Mouse (Mus musculus): ENCODE measurements around the gene Pald1.

DNA sequence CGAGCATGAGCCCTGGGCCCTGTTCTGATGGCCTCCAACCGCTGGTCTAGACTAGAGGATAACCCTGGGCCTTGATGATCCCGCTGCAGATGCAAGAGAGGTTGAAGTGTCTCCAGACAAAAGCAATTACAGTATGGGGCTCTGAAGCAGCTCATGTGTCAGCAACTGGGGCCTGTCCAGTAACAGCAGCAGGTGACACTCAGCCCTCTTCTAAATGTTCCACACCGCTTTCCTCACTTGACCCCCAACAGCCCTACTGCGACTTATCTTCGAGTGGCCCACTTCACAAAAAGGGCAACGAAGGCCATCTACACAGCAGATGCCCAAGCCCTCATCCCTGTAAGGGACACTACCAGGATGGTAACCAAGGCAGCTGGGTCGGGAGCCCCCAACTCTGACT lies 38.2 kb downstream of the Pald1 start:
- TF ChIP-seq CTCF (IDR thresholded peaks at IDR 0.05; ENCODE audit: low read depth), result no peak
- TF ChIP-seq EP300 (IDR thresholded peaks at IDR 0.05; ENCODE audit: low read depth), result no peak
